Comparison of ENCODE assay signal across 11 mouse cellular contexts in genomic region chr5:113577555-113577954, GRCm38 (mm10).
DNase-seq lines count a peak whose midpoint lies in the region; ATAC-seq and TF ChIP-seq lines count a peak whose summit lies in the region.
"Had no signal": no experiment of that assay in that cellular context is flagged by ENCODE, and none has a peak within 500 bp of the region (broad histone marks: within the 10 kb centered on the region; RNA-seq: fewer than 3 reads in every experiment).

No protein-coding gene starts in this region.

- H3K4me2 ChIP-seq in kidney, embryonic 14.5 days (replicated peaks; ENCODE audit: low read depth, low read length) = peak overlapping the region; percentile 16
- peak overlapping the region; percentile 5; the same call in 1 of the 2 replicates for H3K4me2 ChIP-seq in hindbrain, embryonic 12.5 days (replicated peaks)
- H3K4me2 ChIP-seq in midbrain, postnatal 0 days (ENCODE audit: low read depth, low read length, poor library complexity, severe bottlenecking) = no peak overlapping the region
- H3K4me2 ChIP-seq: liver, embryonic 11.5 days had no signal

- H3K4me3 ChIP-seq in kidney, embryonic 14.5 days (ENCODE audit: low read length) = no peak overlapping the region
- no peak overlapping the region for H3K4me3 ChIP-seq in hindbrain, embryonic 12.5 days
- no peak overlapping the region for H3K4me3 ChIP-seq in midbrain, postnatal 0 days (ENCODE audit: low read depth, low read length)
- no peak overlapping the region for H3K4me3 ChIP-seq in lung, adult 2 months (replicated peaks; ENCODE audit: extremely low read depth, low read depth, low read length)

- H3K9ac ChIP-seq in kidney, embryonic 14.5 days (ENCODE audit: low read depth, low read length) = peak overlapping the region; percentile 25; the same call in 1 of the 2 replicates
- H3K9ac ChIP-seq in hindbrain, embryonic 12.5 days = peak overlapping the region; percentile 15; the same call in 1 of the 2 replicates
- 0 out of 2 replicates have a peak overlapping the region, but pooled peaks have one; percentile 24 for H3K9ac ChIP-seq in midbrain, postnatal 0 days (replicated peaks; ENCODE audit: low read length, poor library complexity, severe bottlenecking)

- TF ChIP-seq POLR2A in lung, adult 2 months (IDR thresholded peaks at IDR 0.05; ENCODE audit: borderline replicate concordance, extremely low read depth, low read depth, low read length) = no peak

- no peak for DNase-seq in kidney, adult 8-10 months
- peak; percentile 37 for DNase-seq in ZHBTc4 (ENCODE audit: low read depth, low spot score)
- peak; percentile 64 for DNase-seq in midbrain, postnatal 0 days (ENCODE audit: low spot score)
- no peak for DNase-seq in lung, adult 2 months
- DNase-seq in right cerebral cortex, adult 18-20 months = no peak
- DNase-seq in embryo, embryonic 9.5 days (ENCODE audit: extremely low spot score) = no peak

- no peaks in the 10 kb centered on the region for H3K27me3 ChIP-seq in kidney, embryonic 14.5 days (ENCODE audit: control insufficient read depth, insufficient read depth, low read length)
- no peaks in the 10 kb centered on the region for H3K27me3 ChIP-seq in hindbrain, embryonic 12.5 days
- no peaks in the 10 kb centered on the region for H3K27me3 ChIP-seq in midbrain, postnatal 0 days (ENCODE audit: insufficient read depth, low read length)

- no peak overlapping the region for H3K27ac ChIP-seq in kidney, embryonic 14.5 days (ENCODE audit: low read depth, low read length)
- no peak overlapping the region for H3K27ac ChIP-seq in hindbrain, embryonic 12.5 days
- no peak overlapping the region for H3K27ac ChIP-seq in midbrain, postnatal 0 days (ENCODE audit: low read depth, low read length)

- H3K9me3 ChIP-seq in kidney, embryonic 14.5 days (ENCODE audit: control insufficient read depth, low read length) = no peaks in the 10 kb centered on the region
- H3K9me3 ChIP-seq in hindbrain, embryonic 12.5 days (replicated peaks) = no peaks in the 10 kb centered on the region
- H3K9me3 ChIP-seq in midbrain, postnatal 0 days (ENCODE audit: low read length) = no peaks in the 10 kb centered on the region

- H3K36me3 ChIP-seq in kidney, embryonic 14.5 days (ENCODE audit: control insufficient read depth, insufficient read depth, low read length) = no peaks in the 10 kb centered on the region
- no peaks in the 10 kb centered on the region for H3K36me3 ChIP-seq in hindbrain, embryonic 12.5 days
- H3K36me3 ChIP-seq in midbrain, postnatal 0 days (ENCODE audit: insufficient read depth, low read length) = peaks cover 10% of the 10 kb centered on the region; the same call in 1 of the 2 replicates

- ATAC-seq in kidney, embryonic 14.5 days (ENCODE audit: low FRiP score, low TSS enrichment) = no peak
- ATAC-seq in hindbrain, embryonic 12.5 days (ENCODE audit: low FRiP score) = no peak
- ATAC-seq in midbrain, postnatal 0 days (ENCODE audit: low FRiP score) = no peak
- ATAC-seq: activated CD4-positive, CD25-positive, alpha-beta regulatory T cell, adult 4 months; CD4-positive, CD25-positive, alpha-beta regulatory T cell, adult 4 months had no signal

- WGBS in kidney, embryonic 14.5 days = 78% methylated on average over 7 of the region's 7 CpGs
- WGBS in hindbrain, embryonic 12.5 days = 81% methylated on average over 7 of the region's 7 CpGs
- WGBS in midbrain, postnatal 0 days = 69% methylated on average over 7 of the region's 7 CpGs
- WGBS in lung, adult 2 months = 70% methylated on average over 7 of the region's 7 CpGs

- H3K4me1 ChIP-seq in kidney, embryonic 14.5 days (ENCODE audit: control insufficient read depth, insufficient read depth, low read length) = no peaks in the 10 kb centered on the region
- peaks cover 18% of the 10 kb centered on the region for H3K4me1 ChIP-seq in hindbrain, embryonic 12.5 days
- H3K4me1 ChIP-seq in midbrain, postnatal 0 days (ENCODE audit: insufficient read depth, low read length) = no peaks in the 10 kb centered on the region; the same call in 1 of the 2 replicates
- H3K4me1 ChIP-seq in lung, adult 2 months (ENCODE audit: control insufficient read depth, insufficient read depth, low read length) = no peaks in the 10 kb centered on the region

- TF ChIP-seq CTCF in midbrain, postnatal 0 days (IDR thresholded peaks at IDR 0.05) = no peak
- TF ChIP-seq CTCF in lung, adult 2 months (IDR thresholded peaks at IDR 0.05; ENCODE audit: insufficient read depth, low read length) = no peak

Comparison
In these comparisons a context has a peak if more than half of its experiments do, and no peak if none do; other contexts are left out.
1. DNase-seq: peak in ZHBTc4 (single experiment) and midbrain, postnatal 0 days (single experiment); none in kidney, adult 8-10 months (0 of 2), lung, adult 2 months (single experiment), right cerebral cortex, adult 18-20 months (single experiment) and embryo, embryonic 9.5 days (single experiment).
2. Peak in every context shown above with its lines, with median percentiles within 50 percentile points of each other: H3K9ac ChIP-seq.